Mouse (Mus musculus) MEL (cell line): ENCODE data around the gene Nr2e3.

Experiments used
- CHD1 ChIP-seq: IDR thresholded peaks from 2 replicates; pipeline ENCODE4 v1.6.1; 2012; ENCODE audit warnings: low read depth, mild to moderate bottlenecking, inconsistent platforms, low read length, improper control_type of control experiment
- CHD2 ChIP-seq: IDR thresholded peaks from 2 replicates; pipeline ENCODE4 v1.6.1; 2011; ENCODE audit warnings: low read length, improper control_type of control experiment
- CTCF ChIP-seq, 3 experiments: IDR thresholded peaks in 2 of 3; conservative IDR thresholded peaks in 1 of 3; 2 replicates each; pipeline ENCODE4 v1.5.1; 2011 to 2012; ENCODE audit warnings: low read length in 3 of 3, low read depth in 2 of 3, mild to moderate bottlenecking in 2 of 3, improper control_type of control experiment in 1 of 3, inconsistent platforms in 1 of 3, mixed read lengths in 1 of 3, moderate library complexity in 1 of 3; ENCODE audit not compliant: control insufficient read depth in 1 of 3, insufficient read depth in 1 of 3, poor library complexity in 1 of 3, severe bottlenecking in 1 of 3
- ETS1 ChIP-seq: IDR thresholded peaks from 2 replicates; pipeline ENCODE4 v1.6.1; 2012; ENCODE audit warnings: low read depth, mild to moderate bottlenecking, inconsistent platforms, low read length, improper control_type of control experiment, moderate library complexity
- GATA1 ChIP-seq: IDR thresholded peaks from 2 replicates; pipeline ENCODE4 v1.6.1; 2011; ENCODE audit warnings: low read depth, low read length, improper control_type of control experiment
- MAZ ChIP-seq: IDR thresholded peaks from 2 replicates; pipeline ENCODE4 v1.6.1; 2012; ENCODE audit warnings: low read depth, mild to moderate bottlenecking, inconsistent platforms, low read length, improper control_type of control experiment
- MEF2A ChIP-seq: IDR thresholded peaks from 2 replicates; pipeline ENCODE4 v1.6.1; 2014; ENCODE audit warnings: low read depth, mild to moderate bottlenecking, inconsistent platforms, low read length, improper control_type of control experiment; ENCODE audit not compliant: poor library complexity, insufficient replicate concordance, severe bottlenecking; ENCODE audit errors: extremely low read depth
- POLR2A ChIP-seq, 2 experiments: IDR thresholded peaks; 2 replicates each; pipeline ENCODE4 v1.6.1; 2011 to 2012; ENCODE audit warnings: low read length in 2 of 2, mild to moderate bottlenecking in 2 of 2, control low read depth in 1 of 2, improper control_type of control experiment in 1 of 2, low read depth in 1 of 2, moderate library complexity in 1 of 2; ENCODE audit not compliant: control insufficient read depth in 1 of 2, insufficient read depth in 1 of 2, poor library complexity in 1 of 2
- POLR2AphosphoS5 ChIP-seq: IDR thresholded peaks from 2 replicates; pipeline ENCODE4 v1.6.1; 2012; ENCODE audit warnings: low read depth, borderline replicate concordance, mild to moderate bottlenecking, inconsistent platforms, low read length, moderate library complexity, mixed read lengths
- TAL1 ChIP-seq: IDR thresholded peaks from 2 replicates; pipeline ENCODE4 v1.6.1; 2012; ENCODE audit warnings: mild to moderate bottlenecking, inconsistent platforms, low read length, moderate library complexity, mixed read lengths
- USF1 ChIP-seq: IDR thresholded peaks from 2 replicates; pipeline ENCODE4 v1.6.1; 2014; ENCODE audit warnings: low read depth, mild to moderate bottlenecking, inconsistent platforms, low read length, improper control_type of control experiment, moderate library complexity
- ZNF384 ChIP-seq: IDR thresholded peaks from 2 replicates; pipeline ENCODE4 v1.6.1; 2012; ENCODE audit warnings: low read depth, mild to moderate bottlenecking, inconsistent platforms, low read length, improper control_type of control experiment

DNA sequence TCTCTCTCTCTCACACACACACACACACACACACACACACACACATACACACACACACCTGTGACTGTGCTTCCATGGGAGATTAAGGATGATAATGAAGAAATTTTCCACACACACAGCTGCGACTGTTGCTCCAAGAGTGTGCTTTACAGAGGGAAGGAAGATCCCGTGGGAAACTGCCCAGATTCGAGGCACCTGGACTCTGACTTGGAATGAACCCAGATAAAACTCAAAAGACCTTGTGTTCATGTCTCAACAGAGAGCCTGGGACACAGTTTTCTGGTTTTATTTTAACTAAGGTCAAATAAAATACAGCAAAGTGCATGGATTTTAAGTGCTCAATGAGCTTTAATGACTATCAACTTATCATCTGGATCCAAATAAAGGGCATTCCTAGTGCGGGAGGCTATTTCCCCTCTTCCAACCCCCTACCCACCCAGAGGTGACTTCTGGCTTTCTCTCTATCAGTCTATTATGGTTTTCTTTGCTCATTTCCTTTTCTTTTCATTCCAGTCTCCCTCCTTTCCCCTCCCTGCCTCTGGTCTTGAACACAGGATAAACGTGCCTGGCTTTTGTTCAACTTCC lies 17.9 kb downstream of the Nr2e3 start:
- TF ChIP-seq CTCF (IDR thresholded peaks at IDR 0.05 in 2 of 3, conservative IDR thresholded peaks at IDR 0.05 in 1 of 3; ENCODE audit: control insufficient read depth in 1 of 3, insufficient read depth in 1 of 3, low read depth in 2 of 3, low read length in 3 of 3, poor library complexity in 1 of 3, severe bottlenecking in 1 of 3) (no peak), USF1 (no peak), POLR2AphosphoS5 (no peak), CHD1 (no peak), POLR2A (IDR thresholded peaks at IDR 0.05; ENCODE audit: control insufficient read depth in 1 of 2, insufficient read depth in 1 of 2, low read depth in 1 of 2, low read length in 2 of 2, poor library complexity in 1 of 2) (no peak), ETS1 (no peak), MEF2A (no peak), CHD2 (no peak), GATA1 (no peak), MAZ (no peak), ZNF384 (no peak), TAL1 (no peak)
